Mouse (Mus musculus): ENCODE measurements around the gene Rps6.
"Not testable (repeated sequence)": the region's sequence is repeated elsewhere in the genome, so short reads cannot be mapped to it uniquely, and the experiment has no call there.

The Rps6 gene

DNA sequence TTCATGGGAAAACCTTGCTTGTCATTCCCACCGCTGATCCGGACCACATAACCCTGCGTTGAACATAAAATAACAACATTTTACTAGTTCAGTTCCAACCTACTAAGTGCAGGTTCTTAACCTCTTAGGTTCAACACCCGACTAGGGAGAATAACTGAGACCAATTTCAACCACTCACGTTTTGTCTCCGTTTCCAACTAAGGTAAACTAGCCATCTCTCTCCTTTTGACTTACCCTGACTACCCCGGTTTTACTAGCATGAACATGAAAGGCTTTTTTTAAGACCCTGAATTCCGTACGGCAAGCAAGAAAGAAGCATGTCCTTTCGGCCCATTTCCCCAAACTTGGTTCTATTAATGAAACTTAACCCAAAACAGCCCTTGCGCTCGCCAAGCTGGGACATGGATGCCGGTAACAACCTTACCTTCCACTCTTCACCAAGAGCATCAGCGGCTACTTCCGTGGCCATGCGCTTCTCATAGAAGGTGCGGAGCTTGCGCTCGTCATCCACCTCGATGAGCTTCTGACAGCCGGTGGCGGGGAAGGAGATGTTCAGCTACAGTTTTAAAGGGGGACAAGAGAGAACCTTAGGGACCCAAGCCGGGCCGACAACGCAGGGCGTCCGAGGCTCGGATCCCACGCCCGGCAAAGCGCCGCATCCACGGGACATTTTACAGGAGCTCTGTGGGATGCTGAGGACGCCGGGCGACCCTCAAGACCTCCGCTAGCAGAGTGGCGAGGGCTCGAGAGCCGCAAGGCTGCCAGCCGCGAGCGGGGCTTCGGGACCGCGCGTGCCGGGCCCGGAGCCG lies 704 bp downstream of the Rps6 start:
- in situ Hi-C loops (cut with MboI; ENCODE audit: low pct_unique_long_range_greater_than_20kb in 1 of 2, low sequenced_read_pairs in 2 of 2, unreplicated experiment in 1 of 2): no loop called here

DNA sequence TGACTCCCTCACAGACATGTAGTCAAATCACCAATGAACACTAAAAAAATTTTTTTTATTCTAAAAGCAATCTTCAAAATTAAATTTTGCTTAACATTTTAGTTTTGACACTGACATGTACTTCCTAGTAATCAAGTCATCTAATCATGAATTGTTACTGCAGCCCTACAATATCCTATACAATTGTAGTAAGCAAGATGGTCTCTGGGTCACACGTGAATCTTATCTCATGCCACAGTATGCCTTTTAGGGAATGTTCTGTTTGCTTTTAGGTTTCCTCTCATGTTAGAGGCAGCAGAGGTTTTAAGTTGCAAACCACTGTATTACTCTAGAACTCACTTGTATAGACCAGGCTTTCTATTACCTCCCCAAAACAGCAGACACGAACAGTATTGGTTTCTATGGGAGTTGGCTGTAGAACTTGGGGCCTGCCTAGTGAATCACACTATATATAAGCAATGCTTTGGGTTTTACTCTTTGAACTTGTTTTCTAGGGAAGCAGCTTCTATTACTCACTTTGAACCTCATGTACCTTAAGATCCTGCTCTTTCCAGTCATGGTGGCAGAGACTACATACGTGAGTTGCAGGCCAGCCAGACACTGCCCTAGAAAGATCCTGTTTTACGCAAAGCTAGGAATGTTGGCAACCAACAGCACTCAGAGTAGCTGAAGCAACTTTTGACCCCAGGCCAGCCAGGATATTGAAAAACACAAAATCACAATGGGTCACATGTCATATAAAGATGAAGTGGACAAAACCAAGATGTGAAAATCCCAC lies 4.2 kb downstream of the Rps6 start:
- in situ Hi-C loops (cut with MboI; ENCODE audit: low pct_unique_long_range_greater_than_20kb in 1 of 2, low sequenced_read_pairs in 2 of 2, unreplicated experiment in 1 of 2): no loop called here

DNA sequence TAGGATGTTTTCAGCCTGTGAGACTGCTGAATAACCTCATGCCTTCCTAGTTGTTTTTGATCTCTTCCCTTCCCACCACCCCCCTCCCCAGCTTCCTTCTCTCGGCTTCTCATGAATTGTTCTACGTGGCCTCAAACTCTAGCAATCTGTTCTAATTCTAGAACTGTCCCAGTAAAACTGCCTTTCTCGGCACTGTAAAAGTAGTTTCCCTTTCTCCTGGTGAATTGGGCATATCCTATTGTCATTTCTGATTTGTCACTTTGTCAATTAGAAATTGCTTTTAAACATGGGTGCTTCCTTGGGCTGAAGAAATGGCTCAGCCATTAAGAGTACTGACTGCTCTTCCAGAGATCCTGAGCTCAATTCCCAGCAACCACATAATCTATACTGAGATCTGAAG lies 5.2 kb downstream of the Rps6 start:
- in situ Hi-C loops (cut with MboI; ENCODE audit: low pct_unique_long_range_greater_than_20kb in 1 of 2, low sequenced_read_pairs in 2 of 2, unreplicated experiment in 1 of 2): no loop called here

DNA sequence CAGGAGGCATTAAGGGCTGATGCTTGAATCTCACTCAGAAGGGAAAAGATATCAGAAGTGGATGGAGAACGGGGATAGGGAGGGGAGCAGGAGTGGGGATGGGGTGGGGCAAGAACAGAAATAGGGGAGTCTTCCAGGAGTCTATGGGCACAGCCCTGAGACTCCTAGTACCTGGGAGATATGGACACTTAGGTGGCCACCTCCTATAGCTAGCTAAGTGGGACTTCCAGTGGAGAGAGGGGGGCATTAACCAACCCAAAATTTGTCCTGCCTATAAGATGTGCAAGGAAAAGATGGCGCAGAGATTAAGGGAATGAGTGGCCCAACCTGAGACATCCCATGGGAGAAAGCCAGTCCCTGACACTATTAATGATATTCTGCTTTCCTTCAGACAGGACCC lies 5.9 kb downstream of the Rps6 start:
- in situ Hi-C loops (cut with MboI; ENCODE audit: low pct_unique_long_range_greater_than_20kb in 1 of 2, low sequenced_read_pairs in 2 of 2, unreplicated experiment in 1 of 2): no loop called here

DNA sequence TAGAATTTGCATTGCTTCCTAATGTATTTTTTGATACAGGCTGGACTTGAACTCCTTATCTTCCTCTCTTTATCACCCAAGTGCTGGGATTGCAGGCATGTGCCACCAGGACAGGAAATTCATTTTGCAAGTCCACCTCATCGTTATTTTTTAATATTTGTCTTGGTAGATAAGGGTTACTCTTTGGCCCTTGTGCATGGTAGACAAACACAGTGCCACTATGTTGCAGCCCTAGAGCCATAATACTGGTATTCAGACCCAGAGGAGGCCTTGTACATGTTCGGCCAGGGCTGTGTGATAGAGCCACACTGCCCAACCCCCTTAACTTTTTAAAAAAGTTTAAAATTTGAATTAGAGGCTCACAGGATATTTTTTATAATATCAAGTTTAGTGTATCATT lies 10.0 kb downstream of the Rps6 start:
- in situ Hi-C loops (cut with MboI; ENCODE audit: low pct_unique_long_range_greater_than_20kb in 1 of 2, low sequenced_read_pairs in 2 of 2, unreplicated experiment in 1 of 2): no loop called here

DNA sequence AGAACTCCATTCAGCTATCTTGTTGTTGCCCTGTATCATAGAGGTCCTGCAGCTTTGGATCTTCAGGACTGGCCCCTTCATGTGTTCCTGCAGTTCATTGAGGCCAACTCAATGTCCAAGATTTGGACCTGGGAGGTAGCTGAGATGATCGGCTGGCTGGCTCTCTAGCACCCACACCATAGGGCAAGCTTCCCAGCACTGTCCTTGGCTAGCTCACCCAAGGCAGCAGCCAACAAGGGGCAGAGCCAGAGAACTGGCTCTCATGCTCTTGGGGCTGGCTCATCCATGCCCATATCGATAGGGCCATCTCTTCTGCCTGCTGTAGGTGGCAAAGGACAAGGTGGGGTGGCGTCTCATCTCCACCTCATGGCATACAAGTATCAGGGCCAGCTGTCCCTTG lies 11.8 kb downstream of the Rps6 start:
- in situ Hi-C loops (cut with MboI; ENCODE audit: low pct_unique_long_range_greater_than_20kb in 1 of 2, low sequenced_read_pairs in 2 of 2, unreplicated experiment in 1 of 2): no loop called here

DNA sequence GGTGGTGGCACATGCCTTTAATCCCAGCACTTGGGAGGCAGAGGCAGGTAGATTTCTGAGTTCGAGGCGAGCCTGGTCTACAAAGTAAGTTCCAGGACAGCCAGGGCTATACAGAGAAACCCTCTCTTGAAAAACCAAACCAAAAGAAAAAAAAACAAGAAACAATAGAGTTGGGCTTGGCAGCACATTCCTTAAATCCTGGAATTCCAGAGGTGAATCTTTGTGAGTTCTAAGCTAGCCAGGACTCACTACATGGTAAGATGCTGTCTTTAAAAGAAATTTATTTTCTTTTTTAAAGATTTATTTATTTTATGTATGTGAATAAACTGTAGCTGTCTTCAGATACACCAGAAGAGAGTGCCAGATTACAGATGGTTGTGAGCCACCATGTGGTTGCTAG lies 16.1 kb downstream of the Rps6 start:
- in situ Hi-C loops (cut with MboI; ENCODE audit: low pct_unique_long_range_greater_than_20kb in 1 of 2, low sequenced_read_pairs in 2 of 2, unreplicated experiment in 1 of 2): not testable (repeated sequence)

DNA sequence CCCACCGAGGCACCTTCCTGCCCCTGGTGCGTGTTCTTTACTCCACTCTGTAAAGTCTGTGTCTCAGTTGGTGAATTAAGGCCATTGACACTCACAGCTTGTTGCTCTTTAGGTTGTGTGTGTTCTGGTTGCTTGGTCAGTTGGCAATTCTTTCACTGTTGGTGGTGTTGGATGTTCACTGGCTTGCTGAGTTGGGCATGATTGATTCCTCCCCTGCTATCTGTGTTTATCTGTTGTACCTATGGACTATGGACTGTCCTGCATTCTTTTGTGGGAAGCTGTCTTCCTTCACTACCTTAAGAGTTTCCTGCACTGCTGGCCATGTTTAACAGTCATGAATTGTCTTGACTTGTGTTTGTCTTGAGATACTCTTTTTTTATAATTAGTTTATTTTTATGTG lies 25.3 kb downstream of the Rps6 start:
- in situ Hi-C loops (cut with MboI; ENCODE audit: low pct_unique_long_range_greater_than_20kb in 1 of 2, low sequenced_read_pairs in 2 of 2, unreplicated experiment in 1 of 2): no loop called here

DNA sequence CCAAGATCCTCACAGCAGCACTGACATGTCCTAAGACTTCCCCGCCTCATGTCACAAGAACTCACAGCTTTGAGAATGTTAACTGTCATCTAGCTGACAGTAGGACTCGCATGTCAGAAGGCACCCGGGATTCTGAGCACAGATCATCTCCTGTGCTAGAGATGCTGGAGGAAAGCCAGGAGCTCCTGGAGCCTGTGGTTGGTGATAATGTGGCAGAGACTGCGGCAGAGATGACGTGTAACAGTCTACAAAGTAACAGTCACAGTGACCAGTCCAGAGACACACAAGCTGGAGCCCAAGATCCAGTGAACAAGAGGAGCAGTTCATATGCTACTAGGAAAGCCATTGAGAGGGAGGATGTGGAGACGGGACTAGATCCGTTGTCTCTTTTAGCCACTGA lies 32.1 kb downstream of the Rps6 start:
- in situ Hi-C loops (cut with MboI; ENCODE audit: low pct_unique_long_range_greater_than_20kb in 1 of 2, low sequenced_read_pairs in 2 of 2, unreplicated experiment in 1 of 2): no loop called here

DNA sequence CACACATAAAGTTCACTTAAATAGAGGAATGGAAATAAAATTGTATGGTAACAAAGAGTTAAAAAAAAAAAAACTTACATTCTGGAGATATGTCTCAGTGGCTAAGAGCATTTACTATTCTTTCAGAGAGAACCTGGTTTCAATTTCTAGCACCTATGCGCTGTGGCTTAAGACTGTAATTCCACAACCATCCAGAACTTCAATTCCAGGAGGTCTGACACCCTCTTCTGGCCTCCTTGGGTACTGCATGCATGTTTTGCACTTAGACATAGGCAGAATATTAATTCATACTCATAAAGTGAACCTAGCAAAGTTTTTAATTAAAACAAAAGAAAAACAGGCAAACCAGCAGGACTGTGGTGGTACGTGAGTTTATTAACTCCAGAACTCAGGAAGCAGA lies 34.0 kb downstream of the Rps6 start:
- in situ Hi-C loops (cut with MboI; ENCODE audit: low pct_unique_long_range_greater_than_20kb in 1 of 2, low sequenced_read_pairs in 2 of 2, unreplicated experiment in 1 of 2): no loop called here

DNA sequence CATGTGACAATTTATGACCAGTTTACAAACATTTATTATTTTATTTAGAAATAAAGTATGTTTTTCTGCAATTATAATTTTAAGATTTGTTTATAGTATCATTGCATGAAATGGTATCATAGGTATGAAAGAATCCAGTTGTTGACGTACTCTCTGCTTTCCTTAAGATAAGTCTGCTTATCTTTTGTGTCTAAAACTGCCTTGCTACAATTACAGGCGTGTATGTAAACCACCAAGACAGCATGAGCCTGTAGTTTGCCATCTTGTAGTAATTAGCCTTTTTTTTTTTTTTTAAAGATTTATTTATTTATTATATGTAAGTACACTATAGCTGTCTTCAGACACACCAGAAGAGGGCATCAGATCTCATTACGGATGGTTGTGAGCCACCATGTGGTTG lies 42.4 kb downstream of the Rps6 start:
- in situ Hi-C loops (cut with MboI; ENCODE audit: low pct_unique_long_range_greater_than_20kb in 1 of 2, low sequenced_read_pairs in 2 of 2, unreplicated experiment in 1 of 2): no loop called here

DNA sequence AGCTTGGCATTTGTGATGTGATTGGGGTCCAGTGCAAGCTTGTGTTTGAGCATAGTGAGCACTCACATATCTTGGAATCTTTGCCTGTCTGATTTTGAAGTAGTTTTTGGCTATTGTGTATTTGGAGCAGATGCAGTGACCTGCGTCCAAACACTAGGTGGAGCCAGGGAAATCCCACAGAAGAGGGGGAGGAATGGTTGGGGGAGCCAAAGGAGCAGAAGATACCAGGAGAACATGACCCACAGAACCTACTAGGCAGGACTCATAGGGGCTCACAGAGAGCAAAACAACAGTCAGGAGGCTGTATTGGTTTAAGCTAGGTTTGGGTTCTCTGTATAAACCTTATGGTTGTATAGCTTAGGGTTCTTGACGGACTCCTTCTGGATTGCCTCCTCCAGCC lies 46.6 kb downstream of the Rps6 start:
- in situ Hi-C loops (cut with MboI; ENCODE audit: low pct_unique_long_range_greater_than_20kb in 1 of 2, low sequenced_read_pairs in 2 of 2, unreplicated experiment in 1 of 2): no loop called here
